Mouse (Mus musculus) thymus, adult 2 months (tissue): ENCODE data around the gene Trpv1. TPM values are rescaled to one million over a fixed set of nuclear protein-coding genes. Genes with fewer than 3 reads are reported as not detected.

Experiments used
- DNase-seq: peaks from one replicate; pipeline ENCODE4 v3.0.0; 2021
- H3K27ac ChIP-seq: fragments of 200-500 bp; 2 replicates; pipeline ENCODE4 v1.5.1; 2012; ENCODE audit warnings: low read length, control low read depth; ENCODE audit not compliant: control insufficient read depth, insufficient read depth
- H3K27me3 ChIP-seq: fragments of 200-500 bp; 2 replicates; pipeline ENCODE4 v1.6.1; 2012; ENCODE audit warnings: mild to moderate bottlenecking, low read length, moderate library complexity, mixed read lengths; ENCODE audit not compliant: control insufficient read depth, insufficient read depth
- H3K36me3 ChIP-seq: fragments of 200-500 bp; 2 replicates; pipeline ENCODE4 v1.6.1; 2012; ENCODE audit warnings: mild to moderate bottlenecking, low read length, moderate library complexity; ENCODE audit not compliant: control insufficient read depth, insufficient read depth
- H3K4me1 ChIP-seq: fragments of 200-500 bp; replicated peaks from 2 replicates; pipeline ENCODE4 v1.6.1; 2012; ENCODE audit warnings: low read length; ENCODE audit not compliant: control insufficient read depth, insufficient read depth
- H3K4me3 ChIP-seq: fragments of 200-500 bp; 2 replicates; pipeline ENCODE4 v1.5.1; 2012; ENCODE audit warnings: mild to moderate bottlenecking, low read length, control low read depth, moderate library complexity; ENCODE audit not compliant: control insufficient read depth, insufficient read depth
- CTCF ChIP-seq: fragments of 200-500 bp; IDR thresholded peaks from 2 replicates; pipeline ENCODE4 v1.5.1; 2012; ENCODE audit warnings: mild to moderate bottlenecking, control low read depth, low read length, moderate library complexity, borderline replicate concordance; ENCODE audit not compliant: control insufficient read depth, poor library complexity, insufficient read depth; ENCODE audit errors: extremely low read depth
- POLR2A ChIP-seq: fragments of 200-500 bp; IDR thresholded peaks from 2 replicates; pipeline ENCODE4 v1.6.1; 2012; ENCODE audit warnings: mild to moderate bottlenecking, low read length, control low read depth, moderate library complexity; ENCODE audit not compliant: control insufficient read depth, poor library complexity, insufficient read depth; ENCODE audit errors: extremely low read depth
- WGBS: fragments of 180-500 bp; shearing (Covaris S2); methylation state at CpG from one replicate; pipeline ENCODE4 v1.1.7; 2018; 5-methylcytosine and 5-hydroxymethylcytosine counted together
- polyA plus RNA-seq: library from polyadenylated mRNA; depleted of rRNA; stranded (reverse); fragments of >200 nt; gene quantifications from 2 replicates; pipeline ENCODE4 v1.2.3, GENCODE M21; 2012

Trpv1 gene
- polyA plus RNA-seq, 1 experiment = 0.16 TPM

- DNase-seq = no peak
- no peaks in the 10 kb centered on the region for H3K27me3 ChIP-seq
- no peaks in the 10 kb centered on the region for H3K4me1 ChIP-seq
- H3K27ac ChIP-seq = no peak overlapping the region
- TF ChIP-seq POLR2A (no peak), CTCF (no peak)
- H3K36me3 ChIP-seq = no peaks in the 10 kb centered on the region
- H3K4me3 ChIP-seq = no peak overlapping the region
- WGBS = 92% methylated on average over 3 of the region's 3 CpGs
Measured at GRCm38 (mm10) chr11:73213956-73214355, 20.1 kb upstream of the Trpv1 start.

DNA sequence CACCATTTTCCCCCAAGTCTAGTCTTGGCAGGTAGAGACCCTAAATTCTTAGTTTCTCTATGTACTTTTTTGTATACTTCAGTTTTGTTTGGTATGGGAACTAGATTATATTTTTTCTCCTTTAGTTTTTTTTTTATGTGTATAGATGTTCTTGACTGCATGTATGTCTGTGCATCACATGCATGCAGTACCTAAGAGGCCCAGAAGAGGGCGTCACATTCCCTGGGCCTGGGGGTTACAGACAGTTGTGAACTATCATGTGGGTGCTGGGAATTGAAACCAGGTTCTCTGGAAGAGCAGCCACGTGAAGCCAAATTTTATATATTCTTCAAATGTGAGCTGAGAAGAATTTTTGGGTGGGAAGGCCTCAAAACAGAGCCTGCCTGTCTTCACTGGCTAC lies 14.4 kb upstream of the Trpv1 start:
- Histone ChIP-seq H3K36me3 (no peaks in the 10 kb centered on the region), H3K27me3 (no peaks in the 10 kb centered on the region), H3K4me1 (no peaks in the 10 kb centered on the region), H3K4me3 (no peak overlapping the region), H3K27ac (no peak overlapping the region)
- TF ChIP-seq CTCF (no peak), POLR2A (no peak)
- no peak for DNase-seq
- WGBS = 90% methylated on average over 2 of the region's 2 CpGs

DNA sequence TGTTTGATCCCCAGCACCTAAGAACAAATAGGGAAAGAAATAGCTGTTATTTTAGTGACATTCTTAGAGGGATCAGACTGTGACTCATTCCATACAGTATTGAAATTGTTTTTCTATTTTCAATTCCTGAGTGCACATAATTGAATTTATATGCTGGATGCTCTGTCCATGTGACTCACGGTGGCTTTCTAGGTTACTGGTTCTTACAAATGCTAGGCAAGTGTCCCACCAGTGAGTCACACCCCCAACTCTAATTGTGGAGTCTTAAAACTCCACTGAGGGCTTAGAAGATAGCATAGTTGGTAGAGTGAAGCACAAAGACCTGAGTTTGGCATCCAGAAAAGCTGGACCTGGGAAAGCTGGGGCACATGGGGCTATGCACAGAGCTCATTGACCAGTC lies 13.4 kb upstream of the Trpv1 start:
- no peaks in the 10 kb centered on the region for H3K27me3 ChIP-seq
- WGBS = 96% methylated on average over 1 of the region's 1 CpGs
- no peak overlapping the region for H3K4me3 ChIP-seq
- H3K4me1 ChIP-seq = no peaks in the 10 kb centered on the region
- TF ChIP-seq POLR2A (no peak), CTCF (no peak)
- H3K36me3 ChIP-seq = no peaks in the 10 kb centered on the region
- H3K27ac ChIP-seq = no peak overlapping the region
- DNase-seq = no peak

DNA sequence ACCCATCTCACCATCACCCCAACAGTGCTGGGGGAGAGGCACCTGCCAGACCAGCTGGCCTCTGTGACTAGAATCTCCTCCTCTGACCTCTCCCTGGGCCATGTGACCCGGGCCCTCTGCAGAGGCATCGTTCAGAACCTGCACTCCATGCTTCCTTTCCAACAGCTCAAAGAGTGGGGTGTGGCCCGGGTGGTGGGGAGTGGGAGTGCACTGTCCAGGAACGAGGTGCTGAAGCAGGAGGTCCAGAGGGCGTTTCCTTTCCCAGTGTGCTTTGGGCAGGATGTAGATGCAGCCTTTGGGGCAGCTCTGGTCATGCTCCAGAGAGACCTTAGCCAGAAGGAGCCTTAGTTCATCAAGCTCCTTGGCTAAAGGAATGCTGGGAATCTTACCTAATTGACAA lies 11.2 kb upstream of the Trpv1 start:
- DNase-seq = no peak
- Histone ChIP-seq H3K27me3 (no peaks in the 10 kb centered on the region), H3K4me3 (no peak overlapping the region), H3K27ac (no peak overlapping the region), H3K36me3 (no peaks in the 10 kb centered on the region), H3K4me1 (no peaks in the 10 kb centered on the region)
- WGBS = 67% methylated on average over 5 of the region's 5 CpGs
- TF ChIP-seq CTCF (no peak), POLR2A (no peak)

- peak; percentile 6 for DNase-seq
- Histone ChIP-seq H3K27me3 (no peaks in the 10 kb centered on the region), H3K4me3 (no peak overlapping the region), H3K4me1 (no peaks in the 10 kb centered on the region), H3K27ac (no peak overlapping the region), H3K36me3 (no peaks in the 10 kb centered on the region)
- 83% methylated on average over 2 of the region's 2 CpGs for WGBS
- TF ChIP-seq CTCF (no peak), POLR2A (no peak)
Measured at GRCm38 (mm10) chr11:73223966-73224365, 10.1 kb upstream of the Trpv1 start.

DNA sequence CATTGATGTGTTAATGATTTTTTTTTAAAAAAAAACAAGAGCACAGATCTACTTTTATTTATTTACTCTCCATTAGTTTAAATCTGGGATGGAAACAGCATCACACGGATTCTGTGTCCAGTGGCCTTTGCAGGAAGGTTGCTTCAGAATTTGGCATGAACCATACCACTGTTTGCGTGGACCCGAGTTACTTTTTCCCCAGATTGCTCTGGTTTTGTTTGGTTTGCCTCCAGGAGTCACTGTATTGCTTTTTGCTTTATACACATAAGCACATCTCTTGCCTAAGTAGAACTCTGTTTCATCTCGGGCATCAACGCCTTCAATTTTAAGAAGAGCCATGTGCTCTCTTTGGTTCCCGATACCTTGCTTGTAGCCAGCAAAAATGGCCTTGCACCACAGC lies 8.2 kb upstream of the Trpv1 start:
- no peak for TF ChIP-seq POLR2A
- TF ChIP-seq CTCF = no peak

DNA sequence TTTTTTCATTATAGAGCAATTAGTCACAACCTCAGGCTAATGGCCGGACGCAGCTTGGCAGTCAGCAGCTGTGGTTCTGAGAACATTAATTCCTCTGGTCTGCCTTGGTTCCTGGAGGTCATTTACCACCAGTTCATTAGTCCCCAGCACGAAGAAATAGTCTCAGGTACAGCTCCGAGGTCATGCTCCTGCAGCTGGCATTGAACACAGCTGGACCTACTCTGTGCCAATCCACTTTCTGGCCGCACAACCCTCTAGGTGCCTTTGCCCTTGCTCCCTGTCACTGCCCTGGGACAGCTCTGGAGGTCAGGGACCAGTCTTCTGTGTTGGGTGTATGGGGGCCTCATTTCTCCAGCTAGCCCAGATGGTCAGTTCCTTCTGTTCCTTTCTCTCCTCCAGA lies 5.2 kb upstream of the Trpv1 start:
- WGBS = 84% methylated on average over 5 of the region's 5 CpGs
- H3K4me3 ChIP-seq = no peak overlapping the region
- no peaks in the 10 kb centered on the region for H3K27me3 ChIP-seq
- H3K4me1 ChIP-seq = no peaks in the 10 kb centered on the region
- TF ChIP-seq POLR2A (no peak), CTCF (no peak)
- no peak for DNase-seq
- H3K27ac ChIP-seq = no peak overlapping the region
- no peaks in the 10 kb centered on the region for H3K36me3 ChIP-seq

More for the DNA sequence above, 8.2 kb upstream of the Trpv1 start:
- WGBS = 95% methylated on average over 6 of the region's 6 CpGs
- Histone ChIP-seq H3K4me3 (no peak overlapping the region), H3K36me3 (no peaks in the 10 kb centered on the region), H3K27me3 (no peaks in the 10 kb centered on the region), H3K4me1 (no peaks in the 10 kb centered on the region), H3K27ac (no peak overlapping the region)
- DNase-seq = no peak
